Mouse (Mus musculus): ENCODE measurements at regions not wholly inside any gene's neighbourhood (a gene's known extent, or its start where the extent isn't known, plus 50 kb on each side); places are given as distances from the start of the nearest gene placed in this dataset.

- H3K4me3 ChIP-seq (ENCODE audit: low read depth, low read length): no peak overlapping the region
- DNase-seq (ENCODE audit: low spot score) (no peak), ATAC-seq (ENCODE audit: low FRiP score) (no peak)
- no peak overlapping the region for H3K4me2 ChIP-seq (replicated peaks; ENCODE audit: low read depth, low read length)
- H3K9ac ChIP-seq (ENCODE audit: low read depth, low read length): no peak overlapping the region
- no peaks in the 10 kb centered on the region for H3K36me3 ChIP-seq (ENCODE audit: control insufficient read depth, insufficient read depth, low read length)
- 71% methylated on average over 5 of the region's 5 CpGs for WGBS
- H3K9me3 ChIP-seq (ENCODE audit: control insufficient read depth, low read length): no peaks in the 10 kb centered on the region
- no peak overlapping the region for H3K27ac ChIP-seq (ENCODE audit: low read depth, low read length)
- no peaks in the 10 kb centered on the region for H3K4me1 ChIP-seq (replicated peaks; ENCODE audit: control insufficient read depth, insufficient read depth, low read length)
- no peaks in the 10 kb centered on the region for H3K27me3 ChIP-seq (ENCODE audit: control insufficient read depth, insufficient read depth, low read length)
Measured at GRCm38 (mm10) chr3:130936980-130937379, 173.3 kb upstream of the Lef1 start.

GRCm38 (mm10) chr3:130936336-130936735 lies 173.9 kb upstream of the Lef1 start:
- Histone ChIP-seq H3K27me3 (ENCODE audit: control insufficient read depth, insufficient read depth, low read length) (no peaks in the 10 kb centered on the region), H3K27ac (ENCODE audit: low read depth, low read length) (no peak overlapping the region), H3K4me2 (replicated peaks; ENCODE audit: low read depth, low read length) (no peak overlapping the region), H3K4me1 (replicated peaks; ENCODE audit: control insufficient read depth, insufficient read depth, low read length) (no peaks in the 10 kb centered on the region), H3K4me3 (ENCODE audit: low read depth, low read length) (no peak overlapping the region), H3K9me3 (ENCODE audit: control insufficient read depth, low read length) (no peaks in the 10 kb centered on the region), H3K9ac (ENCODE audit: low read depth, low read length) (no peak overlapping the region), H3K36me3 (ENCODE audit: control insufficient read depth, insufficient read depth, low read length) (no peaks in the 10 kb centered on the region)
- DNase-seq (ENCODE audit: low spot score): no peak
- WGBS: 26% methylated on average over 7 of the region's 7 CpGs
- no peak for ATAC-seq (ENCODE audit: low FRiP score)

DNA sequence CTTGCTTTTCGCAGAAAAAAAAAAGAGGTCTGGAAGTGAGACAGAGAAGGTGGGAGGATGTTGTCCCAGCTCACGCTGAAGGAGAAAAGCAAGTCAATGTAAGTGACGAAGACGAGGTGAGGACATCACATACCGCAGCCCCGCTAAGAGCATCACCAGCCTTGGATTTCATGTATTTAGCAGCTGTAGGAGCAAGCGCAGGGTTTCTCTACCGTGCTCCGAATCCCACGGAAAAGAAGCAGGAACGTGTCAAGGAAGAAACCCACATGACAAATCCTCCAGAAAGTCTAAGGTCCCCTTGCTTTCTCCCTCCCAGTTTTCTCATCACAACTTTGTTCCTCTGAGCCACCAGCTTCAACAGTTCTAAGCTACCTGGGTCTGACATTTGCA lies 174.3 kb upstream of the Lef1 start:
- Histone ChIP-seq H3K4me1 (replicated peaks; ENCODE audit: control insufficient read depth, insufficient read depth, low read length) (no peaks in the 10 kb centered on the region), H3K4me3 (ENCODE audit: low read depth, low read length) (no peak overlapping the region), H3K4me2 (replicated peaks; ENCODE audit: low read depth, low read length) (no peak overlapping the region), H3K9ac (ENCODE audit: low read depth, low read length) (no peak overlapping the region), H3K27me3 (ENCODE audit: control insufficient read depth, insufficient read depth, low read length) (no peaks in the 10 kb centered on the region), H3K36me3 (ENCODE audit: control insufficient read depth, insufficient read depth, low read length) (no peaks in the 10 kb centered on the region), H3K9me3 (ENCODE audit: control insufficient read depth, low read length) (no peaks in the 10 kb centered on the region), H3K27ac (ENCODE audit: low read depth, low read length) (no peak overlapping the region)
- DNase-seq (ENCODE audit: low spot score) (no peak), ATAC-seq (ENCODE audit: low FRiP score) (no peak)
- 80% methylated on average over 11 of the region's 11 CpGs for WGBS

DNA sequence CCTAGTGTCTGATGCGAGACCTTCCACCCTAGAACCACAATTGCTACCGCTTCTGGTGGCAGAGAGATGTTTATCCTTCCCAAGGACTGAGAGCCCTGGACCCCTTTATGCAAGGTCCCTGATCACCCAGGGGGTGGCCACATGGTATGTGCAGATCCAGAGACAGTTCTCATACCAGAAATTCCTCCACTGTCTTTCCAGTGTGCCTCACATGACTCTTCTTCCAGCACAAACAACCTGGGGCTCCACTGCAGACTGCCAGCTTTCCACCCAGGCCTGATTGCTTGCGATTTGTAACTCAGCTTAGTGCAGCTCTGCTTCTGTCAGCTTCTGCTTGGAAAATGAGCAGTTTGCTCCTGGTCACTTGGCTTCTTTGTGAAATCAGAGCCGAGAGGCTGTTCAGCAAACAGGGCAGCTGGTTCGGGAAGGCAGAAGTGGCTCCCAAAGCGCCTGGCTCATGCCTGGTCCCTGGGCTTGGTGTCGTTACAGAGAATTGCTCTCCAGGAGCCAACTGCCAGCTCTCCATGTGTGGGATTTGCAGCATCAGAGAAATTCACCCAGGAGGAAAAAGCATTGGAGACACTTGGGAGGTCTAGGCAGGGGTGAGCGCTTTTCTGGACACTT lies 174.9 kb upstream of the Lef1 start:
- no peak overlapping the region for H3K4me3 ChIP-seq (ENCODE audit: low read depth, low read length)
- no peak overlapping the region for H3K27ac ChIP-seq (ENCODE audit: low read depth, low read length)
- ATAC-seq (ENCODE audit: low FRiP score): no peak
- DNase-seq (ENCODE audit: low spot score): no peak
- H3K9me3 ChIP-seq (ENCODE audit: control insufficient read depth, low read length): no peaks in the 10 kb centered on the region
- H3K9ac ChIP-seq (ENCODE audit: low read depth, low read length): no peak overlapping the region
- WGBS: 63% methylated on average over 8 of the region's 8 CpGs
- H3K36me3 ChIP-seq (ENCODE audit: control insufficient read depth, insufficient read depth, low read length): no peaks in the 10 kb centered on the region
- no peak overlapping the region for H3K4me2 ChIP-seq (replicated peaks; ENCODE audit: low read depth, low read length)
- no peaks in the 10 kb centered on the region for H3K27me3 ChIP-seq (ENCODE audit: control insufficient read depth, insufficient read depth, low read length)
- H3K4me1 ChIP-seq (replicated peaks; ENCODE audit: control insufficient read depth, insufficient read depth, low read length): no peaks in the 10 kb centered on the region

- H3K4me3 ChIP-seq (ENCODE audit: low read depth, low read length): no peak overlapping the region
- 71% methylated on average over 6 of the region's 6 CpGs for WGBS
- ATAC-seq (ENCODE audit: low FRiP score) (no peak), DNase-seq (ENCODE audit: low spot score) (no peak)
- H3K36me3 ChIP-seq (ENCODE audit: control insufficient read depth, insufficient read depth, low read length): no peaks in the 10 kb centered on the region
- H3K27ac ChIP-seq (ENCODE audit: low read depth, low read length): no peak overlapping the region
- no peaks in the 10 kb centered on the region for H3K27me3 ChIP-seq (ENCODE audit: control insufficient read depth, insufficient read depth, low read length)
- no peak overlapping the region for H3K4me2 ChIP-seq (replicated peaks; ENCODE audit: low read depth, low read length)
- no peaks in the 10 kb centered on the region for H3K9me3 ChIP-seq (ENCODE audit: control insufficient read depth, low read length)
- H3K4me1 ChIP-seq (replicated peaks; ENCODE audit: control insufficient read depth, insufficient read depth, low read length): no peaks in the 10 kb centered on the region
- no peak overlapping the region for H3K9ac ChIP-seq (ENCODE audit: low read depth, low read length)
Measured at GRCm38 (mm10) chr3:130932723-130933122, 177.5 kb upstream of the Lef1 start.

- 92% methylated on average over 5 of the region's 5 CpGs for WGBS
- H3K27ac ChIP-seq (ENCODE audit: low read depth, low read length): no peak overlapping the region
- H3K9ac ChIP-seq (ENCODE audit: low read depth, low read length): no peak overlapping the region
- no peak for DNase-seq (ENCODE audit: low spot score)
- H3K9me3 ChIP-seq (ENCODE audit: control insufficient read depth, low read length): no peaks in the 10 kb centered on the region
- ATAC-seq (ENCODE audit: low FRiP score): no peak
- no peak overlapping the region for H3K4me3 ChIP-seq (ENCODE audit: low read depth, low read length)
- H3K27me3 ChIP-seq (ENCODE audit: control insufficient read depth, insufficient read depth, low read length): no peaks in the 10 kb centered on the region
- no peaks in the 10 kb centered on the region for H3K4me1 ChIP-seq (replicated peaks; ENCODE audit: control insufficient read depth, insufficient read depth, low read length)
- no peak overlapping the region for H3K4me2 ChIP-seq (replicated peaks; ENCODE audit: low read depth, low read length)
- H3K36me3 ChIP-seq (ENCODE audit: control insufficient read depth, insufficient read depth, low read length): no peaks in the 10 kb centered on the region
Measured at GRCm38 (mm10) chr3:130932226-130932625, 178.0 kb upstream of the Lef1 start.

- 83% methylated on average over 5 of the region's 5 CpGs for WGBS
- H3K9ac ChIP-seq (ENCODE audit: low read depth, low read length): no peak overlapping the region
- DNase-seq (ENCODE audit: low spot score) (no peak), ATAC-seq (ENCODE audit: low FRiP score) (no peak)
- no peaks in the 10 kb centered on the region for H3K9me3 ChIP-seq (ENCODE audit: control insufficient read depth, low read length)
- H3K4me2 ChIP-seq (replicated peaks; ENCODE audit: low read depth, low read length): no peak overlapping the region
- no peaks in the 10 kb centered on the region for H3K27me3 ChIP-seq (ENCODE audit: control insufficient read depth, insufficient read depth, low read length)
- H3K4me1 ChIP-seq (replicated peaks; ENCODE audit: control insufficient read depth, insufficient read depth, low read length): no peaks in the 10 kb centered on the region
- no peaks in the 10 kb centered on the region for H3K36me3 ChIP-seq (ENCODE audit: control insufficient read depth, insufficient read depth, low read length)
- H3K4me3 ChIP-seq (ENCODE audit: low read depth, low read length): no peak overlapping the region
- H3K27ac ChIP-seq (ENCODE audit: low read depth, low read length): no peak overlapping the region
Measured at GRCm38 (mm10) chr3:130925000-130925399, 185.3 kb upstream of the Lef1 start.

GRCm38 (mm10) chr3:130923615-130923958 lies 186.7 kb upstream of the Lef1 start:
- Histone ChIP-seq H3K4me3 (ENCODE audit: low read depth, low read length) (no peak overlapping the region), H3K9ac (ENCODE audit: low read depth, low read length) (no peak overlapping the region), H3K27me3 (ENCODE audit: control insufficient read depth, insufficient read depth, low read length) (no peaks in the 10 kb centered on the region), H3K36me3 (ENCODE audit: control insufficient read depth, insufficient read depth, low read length) (no peaks in the 10 kb centered on the region), H3K4me2 (replicated peaks; ENCODE audit: low read depth, low read length) (0 out of 2 replicates have a peak overlapping the region, but pooled peaks have one; percentile 7), H3K27ac (ENCODE audit: low read depth, low read length) (no peak overlapping the region), H3K9me3 (ENCODE audit: control insufficient read depth, low read length) (no peaks in the 10 kb centered on the region), H3K4me1 (replicated peaks; ENCODE audit: control insufficient read depth, insufficient read depth, low read length) (no peaks in the 10 kb centered on the region)
- ATAC-seq (ENCODE audit: low FRiP score) (no peak), DNase-seq (ENCODE audit: low spot score) (peak; percentile 27)
- WGBS: 63% methylated on average over 8 of the region's 8 CpGs

- H3K4me1 ChIP-seq (replicated peaks; ENCODE audit: control insufficient read depth, insufficient read depth, low read length): no peaks in the 10 kb centered on the region
- no peak overlapping the region for H3K4me3 ChIP-seq (ENCODE audit: low read depth, low read length)
- 0 out of 2 replicates have a peak overlapping the region, but pooled peaks have one; percentile 17 for H3K9ac ChIP-seq (ENCODE audit: low read depth, low read length)
- H3K27me3 ChIP-seq (ENCODE audit: control insufficient read depth, insufficient read depth, low read length): no peaks in the 10 kb centered on the region
- H3K27ac ChIP-seq (ENCODE audit: low read depth, low read length): no peak overlapping the region
- 34% methylated on average over 23 of the region's 23 CpGs for WGBS
- H3K36me3 ChIP-seq (ENCODE audit: control insufficient read depth, insufficient read depth, low read length): no peaks in the 10 kb centered on the region
- no peaks in the 10 kb centered on the region for H3K9me3 ChIP-seq (ENCODE audit: control insufficient read depth, low read length)
- H3K4me2 ChIP-seq (replicated peaks; ENCODE audit: low read depth, low read length): peak overlapping the region; percentile 3; the same call in 1 of the 2 replicates
- DNase-seq (ENCODE audit: low spot score) (peak; percentile 27), ATAC-seq (ENCODE audit: low FRiP score) (no peak)
Measured at GRCm38 (mm10) chr3:130922812-130923614, 187.3 kb upstream of the Lef1 start.
